Mouse (Mus musculus) C2C12 (cell line): Measurements from ENCODE around the gene Zfp810. TPM values are rescaled to one million over a fixed set of nuclear protein-coding genes. Genes with fewer than 3 reads are reported as not detected.

Experiments used
- H3K27me3 ChIP-seq: one replicate; pipeline ENCODE4 v1.6.1; 2011; ENCODE audit not compliant: control insufficient read depth, insufficient read depth, insufficient read length
- H3K36me3 ChIP-seq: one replicate; pipeline ENCODE4 v1.6.1; 2011; ENCODE audit not compliant: control insufficient read depth, insufficient read depth
- H3K4me3 ChIP-seq: one replicate; pipeline ENCODE4 v1.5.1; 2011; ENCODE audit warnings: mild to moderate bottlenecking, control low read depth; ENCODE audit not compliant: poor library complexity, insufficient read depth, severe bottlenecking
- H3K79me2 ChIP-seq: one replicate; pipeline ENCODE4 v1.6.1; 2011; ENCODE audit not compliant: control insufficient read depth, insufficient read depth
- H3K79me3 ChIP-seq: one replicate; pipeline ENCODE4 v1.6.1; 2011; ENCODE audit warnings: low read depth, control low read depth
- H3ac ChIP-seq: one replicate; pipeline ENCODE3; 2011; ENCODE audit warnings: low read depth; ENCODE audit not compliant: control insufficient read depth, insufficient read length
- CEBPB ChIP-seq: IDR thresholded peaks from one replicate; pipeline ENCODE4 v1.6.1; 2011; ENCODE audit warnings: low read depth, mild to moderate bottlenecking, control low read depth, moderate library complexity
- CTCF ChIP-seq: IDR thresholded peaks from one replicate; pipeline ENCODE4 v1.5.1; 2011; ENCODE audit not compliant: control insufficient read depth, insufficient read depth, insufficient read length
- FOSL1 ChIP-seq: IDR thresholded peaks from one replicate; pipeline ENCODE4 v1.8.0; 2011; ENCODE audit warnings: mild to moderate bottlenecking, low read length; ENCODE audit not compliant: poor library complexity, insufficient read depth, severe bottlenecking
- MAX ChIP-seq: IDR thresholded peaks from one replicate; pipeline ENCODE4 v1.6.1; 2011; ENCODE audit warnings: mild to moderate bottlenecking, control low read depth
- MYOD1 ChIP-seq: IDR thresholded peaks from one replicate; pipeline ENCODE4 v1.6.1; 2011; ENCODE audit warnings: low read depth; ENCODE audit not compliant: control insufficient read depth, insufficient read length
- MYOG ChIP-seq: IDR thresholded peaks from one replicate; pipeline ENCODE4 v1.6.1; 2011; ENCODE audit not compliant: control insufficient read depth, insufficient read length; ENCODE audit errors: extremely low read depth
- USF1 ChIP-seq: IDR thresholded peaks from one replicate; pipeline ENCODE4 v1.6.1; 2011; ENCODE audit warnings: low read depth, mild to moderate bottlenecking, control low read depth, moderate library complexity
- polyA plus RNA-seq: library from polyadenylated mRNA; unstranded; fragments of >200 nt; fragmentation: generic; extraction: Trizol; gene quantifications from one replicate; pipeline ENCODE4 v1.2.1, GENCODE M21; 2012; ENCODE audit warnings: missing spikeins

Gene Zfp810
- polyA plus RNA-seq, 1 experiment = 1.5 TPM

- peaks cover 4% of the 10 kb centered on the region for H3K36me3 ChIP-seq
- no peak overlapping the region for H3K4me3 ChIP-seq
- H3K79me3 ChIP-seq = peaks cover 26% of the 10 kb centered on the region
- no peak overlapping the region for H3ac ChIP-seq
- TF ChIP-seq MYOD1 = no peak
- no peak for TF ChIP-seq CTCF
- TF ChIP-seq MYOG = no peak
- no peak for TF ChIP-seq MAX
- no peak for TF ChIP-seq CEBPB
- TF ChIP-seq USF1 = no peak
- TF ChIP-seq FOSL1 = no peak
- no peaks in the 10 kb centered on the region for H3K27me3 ChIP-seq
- H3K79me2 ChIP-seq = peaks cover 45% of the 10 kb centered on the region
Observed at GRCm38 (mm10) chr9:22226846-22227245, 80.6 kb downstream of the Zfp810 start.

Other genes with a start within 250 kb of the Zfp810 start
- gene Gm49318, start 236.4 kb downstream of the Zfp810 start, polyA plus RNA-seq = not detected
- 8.0 TPM for gene Zfp653, start 236.3 kb downstream of the Zfp810 start, polyA plus RNA-seq
- gene Ecsit, start 222.2 kb downstream of the Zfp810 start, polyA plus RNA-seq = 32.6 TPM
- gene Cnn1, start 208.4 kb downstream of the Zfp810 start, polyA plus RNA-seq = 52.4 TPM
- 183 TPM for gene Elof1, start 190.5 kb downstream of the Zfp810 start, polyA plus RNA-seq
- gene Acp5, start 171.9 kb downstream of the Zfp810 start, polyA plus RNA-seq = 0.08 TPM
- gene Pigyl, start 150.8 kb downstream of the Zfp810 start, polyA plus RNA-seq = 47.9 TPM
- not detected for gene Zfp872, start 119.6 kb downstream of the Zfp810 start, polyA plus RNA-seq
- 4.5 TPM for gene Zfp809, start 81.9 kb downstream of the Zfp810 start, polyA plus RNA-seq
- 0.76 TPM for gene Zfp599, start 47.8 kb downstream of the Zfp810 start, polyA plus RNA-seq
- 63.2 TPM for gene Anln, start 81.5 kb upstream of the Zfp810 start, polyA plus RNA-seq
- 1.0 TPM for gene 9530077C05Rik, start 103.9 kb upstream of the Zfp810 start, polyA plus RNA-seq
- not detected for gene Gm17545, start 146.6 kb upstream of the Zfp810 start, polyA plus RNA-seq
- 58.5 TPM for gene Rp9, start 162.1 kb upstream of the Zfp810 start, polyA plus RNA-seq
- 3.3 TPM for gene Bbs9, start 168.1 kb upstream of the Zfp810 start, polyA plus RNA-seq